Mouse (Mus musculus): Measurements from ENCODE around the gene Gstm7.
"Not testable (repeated sequence)": the region's sequence is repeated elsewhere in the genome, so short reads cannot be mapped to it uniquely, and the experiment has no call there.

The Gstm7 gene

GRCm38 (mm10) chr3:107931670-107932069 is at the start of gene Gstm7:
Gstm7 (minus strand) TSS chr3:107931817.
- peak; percentile 94 to 99 for DNase-seq (ENCODE audit: low spot score in 2 of 2)

- DNase-seq (ENCODE audit: low spot score in 2 of 2): no peak
Measured at GRCm38 (mm10) chr3:107981261-107981660, 49.6 kb upstream of the Gstm7 start.

- no peak for DNase-seq (ENCODE audit: low spot score in 2 of 2)
Measured at GRCm38 (mm10) chr3:107977691-107978090, 46.1 kb upstream of the Gstm7 start.

- no peak for DNase-seq (ENCODE audit: low spot score in 2 of 2)
Measured at GRCm38 (mm10) chr3:107974237-107974636, 42.6 kb upstream of the Gstm7 start.

- no peak for DNase-seq (ENCODE audit: low spot score in 2 of 2)
Measured at GRCm38 (mm10) chr3:107972070-107972469, 40.5 kb upstream of the Gstm7 start.

- DNase-seq (ENCODE audit: low spot score in 2 of 2): not testable (repeated sequence)
Measured at GRCm38 (mm10) chr3:107971101-107971500, 39.5 kb upstream of the Gstm7 start.

GRCm38 (mm10) chr3:107968724-107969395 is 37.2 kb upstream of the Gstm7 start, which contains the start of gene Gstm3:
Gstm3 (minus strand) TSS chr3:107969283.
- DNase-seq (ENCODE audit: low spot score in 2 of 2): no peak

GRCm38 (mm10) chr3:107966631-107967030 is 35.0 kb upstream of the Gstm7 start:
- no peak for DNase-seq (ENCODE audit: low spot score in 2 of 2)

- DNase-seq (ENCODE audit: low spot score in 2 of 2): no peak
Measured at GRCm38 (mm10) chr3:107965592-107965991, 34.0 kb upstream of the Gstm7 start.

- DNase-seq (ENCODE audit: low spot score in 2 of 2): no peak
Measured at GRCm38 (mm10) chr3:107964656-107965308, 33.2 kb upstream of the Gstm7 start.

GRCm38 (mm10) chr3:107964026-107964425 is 32.4 kb upstream of the Gstm7 start:
- no peak for DNase-seq (ENCODE audit: low spot score in 2 of 2)

- DNase-seq (ENCODE audit: low spot score in 2 of 2): not testable (repeated sequence)
Measured at GRCm38 (mm10) chr3:107955260-107955659, 23.6 kb upstream of the Gstm7 start.

GRCm38 (mm10) chr3:107953906-107954305 is 22.3 kb upstream of the Gstm7 start:
- DNase-seq (ENCODE audit: low spot score in 2 of 2): no peak

GRCm38 (mm10) chr3:107953328-107953755 is 21.7 kb upstream of the Gstm7 start:
- peak in 1 of 2 experiments; percentile 63 for DNase-seq (ENCODE audit: low spot score in 2 of 2)

GRCm38 (mm10) chr3:107950531-107950930 is 18.9 kb upstream of the Gstm7 start:
- DNase-seq (ENCODE audit: low spot score in 2 of 2): no peak

- DNase-seq (ENCODE audit: low spot score in 2 of 2): not testable (repeated sequence)
Measured at GRCm38 (mm10) chr3:107949461-107949860, 17.8 kb upstream of the Gstm7 start.

GRCm38 (mm10) chr3:107945729-107946128 is 14.1 kb upstream of the Gstm7 start:
- DNase-seq (ENCODE audit: low spot score in 2 of 2): no peak

- peak in 1 of 2 experiments; percentile 39 for DNase-seq (ENCODE audit: low spot score in 2 of 2)
Measured at GRCm38 (mm10) chr3:107943239-107943990, 11.8 kb upstream of the Gstm7 start, which contains the start of gene Gstm6. Gstm6 (minus strand) TSS chr3:107943749.

GRCm38 (mm10) chr3:107941261-107941660 is 9.6 kb upstream of the Gstm7 start:
- no peak for DNase-seq (ENCODE audit: low spot score in 2 of 2)

GRCm38 (mm10) chr3:107940524-107940923 is 8.9 kb upstream of the Gstm7 start:
- no peak for DNase-seq (ENCODE audit: low spot score in 2 of 2)

GRCm38 (mm10) chr3:107939830-107940229 is 8.2 kb upstream of the Gstm7 start:
- DNase-seq (ENCODE audit: low spot score in 2 of 2): peak; percentile 58 to 67

GRCm38 (mm10) chr3:107939403-107939802 is 7.8 kb upstream of the Gstm7 start:
- DNase-seq (ENCODE audit: low spot score in 2 of 2): peak in 1 of 2 experiments; percentile 70
